Mouse (Mus musculus): ENCODE data around the gene Lum.

GRCm38 (mm10) chr10:97606579-97606978 lies 41.7 kb downstream of the Lum start, which contains the start of gene Kera:
- TF ChIP-seq ZNF384 (IDR thresholded peaks at IDR 0.05; ENCODE audit: low read depth, low read length) (no peak), MAFK (IDR thresholded peaks at IDR 0.05; ENCODE audit: insufficient read depth, low read depth, low read length) (no peak), CHD2 (IDR thresholded peaks at IDR 0.05; ENCODE audit: low read depth, low read length) (no peak)
